Mouse (Mus musculus): ENCODE measurements around the gene Alox8. TPM values are rescaled to one million over a fixed set of nuclear protein-coding genes. Genes with fewer than 3 reads are reported as not detected.

The Alox8 gene
- total RNA-seq (2023) = 0.89 TPM

GRCm38 (mm10) chr11:69197743-69198142 lies at the start of gene Alox8:
TSS of gene Alox8 (minus strand) at chr11:69197843.

GRCm38 (mm10) chr11:69236926-69237260 lies 39.2 kb upstream of the Alox8 start, which contains the start of gene Gucy2e:
TSS of gene Gucy2e (minus strand) at chr11:69237036.

GRCm38 (mm10) chr11:69156800-69157199 lies 40.8 kb downstream of the Alox8 start, which contains the start of gene Alox12b:
TSS of gene Alox12b (plus strand) at chr11:69156989.

Other genes starting within 250 kb of the Alox8 start
- gene Arhgef15, start 240.4 kb downstream of the Alox8 start, total RNA-seq (2023) = 0.53 TPM
- 1.4 TPM for gene Slc25a35, start 229.7 kb downstream of the Alox8 start, total RNA-seq (2023)
- 9.9 TPM for gene Rangrf, start 222.7 kb downstream of the Alox8 start, total RNA-seq (2023)
- 21.7 TPM for gene Pfas, start 189.4 kb downstream of the Alox8 start, total RNA-seq (2023)
- 23.4 TPM for gene Ctc1, start 181.9 kb downstream of the Alox8 start, total RNA-seq (2023)
- gene Aurkb, start 152.2 kb downstream of the Alox8 start, total RNA-seq (2023) = 1.6 TPM
- gene Borcs6, start 138.1 kb downstream of the Alox8 start, total RNA-seq (2023) = 9.0 TPM
- not detected for gene Tmem107, start 127.0 kb downstream of the Alox8 start, total RNA-seq (2023)
- gene Vamp2, start 109.4 kb downstream of the Alox8 start, total RNA-seq (2023) = 306 TPM
- 568 TPM for gene Per1, start 102.6 kb downstream of the Alox8 start, total RNA-seq (2023)
- not detected for gene Hes7, start 77.4 kb downstream of the Alox8 start, total RNA-seq (2023)
- not detected for gene 9130213A22Rik, start 75.3 kb downstream of the Alox8 start, total RNA-seq (2023)
- 0.53 TPM for gene Aloxe3, start 71.9 kb downstream of the Alox8 start, total RNA-seq (2023)
- not detected for gene Alox12b, start 40.9 kb downstream of the Alox8 start, total RNA-seq (2023)
- gene Gucy2e, start 39.2 kb upstream of the Alox8 start, total RNA-seq (2023) = not detected
- 11.5 TPM for gene Cntrob, start 125.9 kb upstream of the Alox8 start, total RNA-seq (2023)
- gene Trappc1, start 126.1 kb upstream of the Alox8 start, total RNA-seq (2023) = 20.6 TPM
- gene Kcnab3, start 128.4 kb upstream of the Alox8 start, total RNA-seq (2023) = 2.5 TPM
- 2.2 TPM for gene Rnf227, start 142.6 kb upstream of the Alox8 start, total RNA-seq (2023)
- 771 TPM for gene Chd3, start 171.6 kb upstream of the Alox8 start, total RNA-seq (2023)
- gene Naa38, start 197.6 kb upstream of the Alox8 start, total RNA-seq (2023) = 42.7 TPM
- gene Cyb5d1, start 197.8 kb upstream of the Alox8 start, total RNA-seq (2023) = 39.3 TPM
- gene Tmem88, start 200.4 kb upstream of the Alox8 start, total RNA-seq (2023) = 5.5 TPM
- 209 TPM for gene Kdm6b, start 215.8 kb upstream of the Alox8 start, total RNA-seq (2023)